Mouse (Mus musculus): ENCODE results near the gene Tex22.

The Tex22 gene

DNA sequence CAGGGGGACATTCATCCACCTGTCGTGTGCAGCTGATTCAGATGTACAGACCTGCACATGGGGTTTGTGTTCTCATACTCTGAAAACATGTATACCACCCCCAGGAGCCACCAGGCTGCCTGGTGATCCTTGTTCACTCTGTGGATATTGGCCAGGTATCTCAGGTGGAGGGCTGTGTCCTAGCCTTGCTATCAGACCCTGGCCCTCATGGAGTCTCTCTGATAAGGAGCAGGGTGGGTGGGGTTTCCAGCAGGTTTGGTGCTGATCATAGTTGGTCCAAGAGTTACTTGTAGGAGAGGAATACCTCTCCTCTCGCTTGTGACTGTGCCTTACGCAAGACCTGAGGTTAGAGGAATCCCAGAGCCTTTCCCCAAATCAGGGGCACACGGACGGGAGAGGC is 14.1 kb upstream of the Tex22 start:
- no peak for DNase-seq (ENCODE audit: low read depth)

DNA sequence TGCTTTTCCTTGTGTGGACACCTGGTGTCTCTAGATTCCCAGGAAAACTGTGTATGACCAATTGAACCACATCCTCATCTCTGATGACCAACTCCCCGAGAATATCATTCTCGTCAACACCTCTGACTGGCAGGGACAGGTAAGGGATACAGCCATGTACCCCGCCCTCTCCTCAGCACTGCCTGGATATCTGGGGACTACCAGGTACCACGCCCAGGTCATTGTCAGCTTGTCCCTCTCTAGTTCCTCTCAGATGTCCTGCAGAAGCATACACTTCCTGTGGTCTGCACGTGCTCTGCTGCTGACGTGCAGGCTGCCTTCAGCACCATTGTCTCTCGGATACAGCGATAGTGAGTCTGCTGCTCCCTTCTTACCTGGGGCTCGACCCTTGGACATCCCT is 12.7 kb upstream of the Tex22 start:
- DNase-seq (ENCODE audit: low read depth), result no peak

GRCm38 (mm10) chr12:113062201-113062600 is 12.1 kb upstream of the Tex22 start:
- no peak for DNase-seq (ENCODE audit: low read depth)

DNA sequence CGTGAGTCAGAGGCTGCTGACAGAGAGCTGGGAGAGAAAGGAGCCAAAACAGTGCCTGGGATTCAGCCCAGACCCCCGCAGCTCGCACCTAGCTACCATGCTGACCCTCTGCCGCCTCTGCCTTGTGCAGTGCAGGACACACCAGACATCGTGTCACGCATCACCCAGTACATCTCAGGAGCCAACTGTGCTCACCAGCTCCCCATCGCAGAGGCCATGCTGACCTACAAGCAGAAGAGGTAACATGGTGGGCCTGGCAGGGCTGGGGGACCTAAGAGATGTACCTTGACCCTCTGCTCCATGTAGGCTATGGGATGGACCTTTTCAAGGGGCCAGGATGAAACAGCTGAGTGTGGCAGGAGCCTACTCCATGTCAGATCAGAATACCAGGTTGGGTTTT is 10.6 kb upstream of the Tex22 start:
- DNase-seq (ENCODE audit: low read depth), result no peak

GRCm38 (mm10) chr12:113068002-113068401 is 6.3 kb upstream of the Tex22 start:
- no peak for DNase-seq (ENCODE audit: low read depth)

DNA sequence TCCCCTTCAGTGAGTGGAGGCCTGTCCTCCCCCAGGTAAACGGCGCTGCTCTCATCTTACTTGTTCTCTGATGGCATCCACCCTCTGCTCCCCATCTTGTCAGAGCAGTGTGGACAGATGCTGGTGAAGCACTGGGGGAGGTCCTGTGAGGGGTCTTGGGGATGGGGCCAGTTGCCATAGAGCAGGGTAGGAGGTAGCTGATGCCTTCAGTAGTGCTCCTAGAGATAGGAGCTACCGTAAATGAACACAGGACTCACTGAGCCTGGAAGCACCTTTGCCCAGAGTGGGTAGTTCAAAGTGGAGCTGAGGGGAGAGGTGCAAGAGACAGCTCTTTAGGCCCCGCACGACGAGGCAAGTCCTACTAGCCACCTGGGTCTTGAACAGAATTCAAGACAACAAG is 4.9 kb upstream of the Tex22 start:
- DNase-seq (ENCODE audit: low read depth), result no peak

- DNase-seq (ENCODE audit: low read depth), result no peak
Measured at GRCm38 (mm10) chr12:113071321-113071720, 3.0 kb upstream of the Tex22 start.

GRCm38 (mm10) chr12:113071827-113072226 is 2.5 kb upstream of the Tex22 start:
- no peak for DNase-seq (ENCODE audit: low read depth)

- DNase-seq (ENCODE audit: low read depth), result peak; percentile 9
Measured at GRCm38 (mm10) chr12:113073420-113074328, 628 bp upstream of the Tex22 start.

DNA sequence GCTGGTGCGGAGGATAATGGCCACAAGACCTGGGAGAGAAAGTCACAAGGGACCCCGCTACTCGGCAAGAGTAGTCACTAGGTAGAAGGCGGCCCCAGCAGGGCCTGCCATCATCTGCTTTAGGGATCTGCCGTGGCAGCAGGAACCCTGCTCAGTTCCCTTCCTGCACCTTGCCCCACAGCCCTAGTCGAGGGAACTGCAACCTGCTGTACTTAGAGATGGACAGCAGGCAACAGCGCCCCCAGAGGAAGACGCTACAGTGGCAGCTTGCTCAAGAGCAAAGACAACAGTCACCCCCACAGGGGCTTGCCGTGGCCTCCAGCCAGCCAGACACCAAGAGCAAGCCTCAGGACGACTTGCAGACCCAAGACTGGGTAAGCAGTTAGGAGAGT is 757 bp downstream of the Tex22 start:
- peak; percentile 79 for DNase-seq (ENCODE audit: low read depth)

DNA sequence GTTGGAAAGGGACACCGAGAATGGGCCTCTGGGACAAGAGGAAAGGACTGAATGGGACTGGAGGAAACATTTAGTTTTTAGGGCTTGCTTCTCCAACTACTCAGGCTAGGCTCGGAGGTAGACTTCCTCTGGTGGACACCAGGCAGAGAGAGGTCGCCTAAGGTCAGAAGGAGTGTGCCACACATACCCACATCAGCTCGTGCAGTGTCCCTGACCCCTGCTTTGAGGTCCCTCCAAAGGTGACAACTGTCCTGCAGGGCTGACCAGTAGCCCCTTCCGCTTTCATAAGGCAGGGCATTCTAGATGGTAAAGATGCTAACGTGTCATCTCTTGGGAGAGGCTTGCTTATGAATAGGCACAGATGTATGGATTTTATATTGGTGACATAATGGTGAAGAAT is 1.2 kb downstream of the Tex22 start:
- no peak for DNase-seq (ENCODE audit: low read depth)

- no peak for DNase-seq (ENCODE audit: low read depth)
Measured at GRCm38 (mm10) chr12:113087276-113087675, 13.0 kb downstream of the Tex22 start.

- no peak for DNase-seq (ENCODE audit: low read depth)
Measured at GRCm38 (mm10) chr12:113088026-113088425, 13.7 kb downstream of the Tex22 start.

GRCm38 (mm10) chr12:113089107-113089506 is 14.8 kb downstream of the Tex22 start:
- no peak for DNase-seq (ENCODE audit: low read depth)

DNA sequence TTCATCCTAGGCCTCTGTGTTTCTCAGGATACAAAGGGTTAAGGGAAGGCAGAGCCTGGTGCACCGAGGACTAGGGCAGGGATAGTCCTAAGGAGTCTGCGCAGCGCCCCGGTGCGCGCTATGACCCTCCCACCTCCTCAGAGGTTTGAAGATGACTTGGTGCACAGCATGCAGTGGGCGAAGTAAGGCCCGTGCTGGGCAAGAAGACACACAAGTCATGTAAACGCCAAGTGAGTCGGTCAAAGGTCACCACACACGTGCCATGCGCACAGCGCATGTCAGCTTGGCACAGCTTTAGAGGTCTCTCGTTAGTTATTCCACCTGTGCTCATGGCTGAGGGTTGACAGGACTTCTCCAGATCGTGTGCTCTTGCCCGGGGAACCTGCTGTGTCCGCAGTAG is 15.8 kb downstream of the Tex22 start:
- DNase-seq (ENCODE audit: low read depth), result no peak

DNA sequence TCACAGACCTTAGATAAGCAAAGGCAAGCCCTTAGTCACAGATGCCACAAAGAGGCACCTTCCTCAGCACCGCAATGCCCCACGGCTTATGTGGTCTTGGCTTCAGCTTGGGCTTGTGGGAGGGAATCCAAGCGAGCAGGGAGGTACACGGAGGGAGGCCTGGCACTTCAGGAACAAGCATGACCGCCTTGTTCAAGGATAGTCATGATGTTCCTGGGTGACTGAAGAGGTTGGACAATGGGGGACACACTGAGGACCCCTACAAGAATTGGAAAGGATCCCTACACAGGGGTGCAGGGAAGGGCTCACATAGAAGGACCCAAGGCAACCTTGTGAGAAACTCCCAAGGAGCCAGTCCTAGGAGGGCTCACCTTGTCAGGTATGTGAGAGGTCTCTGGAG is 22.7 kb downstream of the Tex22 start:
- no peak for DNase-seq (ENCODE audit: low read depth)

GRCm38 (mm10) chr12:113097749-113098281 is 23.5 kb downstream of the Tex22 start, which contains the start of gene Mta1:
TSS of gene Mta1 (plus strand) at chr12:113098278.
- no peak for DNase-seq (ENCODE audit: low read depth)

DNA sequence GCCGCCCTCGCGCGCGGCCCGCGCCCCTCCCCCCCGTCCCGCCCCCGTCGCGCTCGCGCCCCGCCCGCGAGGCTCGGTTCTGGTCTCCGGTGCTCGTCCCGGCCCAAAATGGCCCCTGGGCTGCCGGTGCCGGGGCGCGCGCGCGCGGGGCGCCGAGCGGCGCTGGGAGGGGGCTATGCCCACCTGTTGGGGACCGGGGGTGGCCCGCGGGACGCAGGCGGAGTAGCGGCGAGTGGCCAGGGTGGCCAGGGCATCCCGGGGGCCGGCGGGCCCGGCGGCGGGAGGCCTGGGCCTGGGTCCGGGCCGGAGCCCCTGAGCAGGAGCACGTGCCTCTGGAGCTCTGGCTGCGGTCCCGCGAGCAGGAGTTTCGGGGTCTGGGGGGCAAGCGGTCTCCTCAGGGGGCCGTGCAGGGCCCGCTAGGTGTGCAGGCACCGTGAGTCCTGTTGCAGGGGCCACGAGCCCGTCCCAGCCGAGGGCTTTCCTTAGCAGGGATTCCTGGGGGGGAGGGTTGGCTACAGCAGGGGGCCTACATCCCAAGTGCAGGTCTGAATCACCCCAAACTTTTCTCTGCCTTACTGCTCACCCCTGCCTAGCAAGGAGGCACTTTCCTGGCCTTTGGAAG is 24.3 kb downstream of the Tex22 start:
- DNase-seq (ENCODE audit: low read depth), result no peak

DNA sequence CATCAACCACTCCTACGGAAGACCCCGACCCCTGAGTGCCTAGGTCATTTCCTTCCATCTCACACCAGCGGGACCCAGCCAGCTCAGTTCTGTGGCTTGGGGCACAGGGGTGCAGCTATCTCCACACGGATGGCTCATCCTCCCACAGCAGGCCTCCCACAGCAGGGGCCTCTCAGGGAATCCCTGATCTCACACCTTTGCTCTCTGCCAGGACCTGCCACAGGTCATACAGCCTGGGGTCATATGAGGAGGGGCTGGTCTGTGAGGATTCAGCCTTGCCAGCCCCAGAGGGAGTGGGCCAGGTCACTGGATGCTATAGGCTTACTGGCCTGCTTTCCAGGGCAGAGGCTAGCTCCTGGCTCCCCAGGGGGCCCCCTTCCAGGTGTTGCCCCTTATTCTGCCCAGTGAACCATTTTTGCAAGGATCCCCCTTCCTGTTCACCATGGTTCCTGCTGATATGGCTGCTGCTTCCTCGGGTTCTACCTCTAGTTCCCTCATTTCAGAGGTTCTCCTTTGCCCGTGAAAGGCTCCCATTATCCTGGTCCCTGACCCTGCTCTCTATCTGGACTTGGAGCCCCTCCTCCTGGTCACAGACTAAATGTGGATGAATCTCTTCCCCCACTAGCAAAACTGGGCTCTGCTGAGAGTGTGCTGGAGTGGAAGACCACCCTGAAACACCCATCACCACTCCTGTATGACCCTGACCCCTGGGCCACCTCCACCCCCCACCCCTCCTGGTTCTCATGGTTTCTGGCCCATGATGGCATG is 25.4 kb downstream of the Tex22 start:
- DNase-seq (ENCODE audit: low read depth), result no peak

DNA sequence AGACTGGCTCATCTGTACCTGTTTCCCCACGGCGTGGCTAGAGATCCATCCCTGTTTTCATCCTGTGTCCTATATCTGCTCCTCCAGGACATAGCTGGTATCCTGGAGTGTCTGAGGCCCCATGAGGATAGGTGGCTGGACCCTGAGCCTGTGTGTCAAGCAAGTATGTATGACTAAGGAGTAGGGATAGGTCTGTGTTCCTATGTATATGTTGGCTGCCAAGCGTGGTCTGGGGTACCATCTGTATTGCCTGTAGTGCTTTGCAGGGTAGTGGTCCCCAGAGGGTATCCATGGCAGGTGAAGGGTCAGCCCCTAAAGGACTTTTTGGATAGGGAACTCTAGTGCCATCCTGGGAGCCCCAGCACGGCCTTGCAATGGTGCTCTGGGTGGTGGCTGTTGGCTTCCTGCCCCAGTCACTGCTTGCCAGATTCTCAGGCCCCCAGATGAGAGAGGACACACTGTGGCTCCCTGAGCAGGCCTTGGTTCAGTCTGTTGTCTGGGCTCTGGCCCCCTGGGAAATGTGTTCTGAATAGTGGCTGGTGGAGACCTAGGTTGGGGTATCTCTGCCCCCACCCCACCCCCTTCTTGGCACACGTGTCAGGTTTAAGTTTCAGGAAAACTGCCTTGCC is 26.3 kb downstream of the Tex22 start:
- no peak for DNase-seq (ENCODE audit: low read depth)

DNA sequence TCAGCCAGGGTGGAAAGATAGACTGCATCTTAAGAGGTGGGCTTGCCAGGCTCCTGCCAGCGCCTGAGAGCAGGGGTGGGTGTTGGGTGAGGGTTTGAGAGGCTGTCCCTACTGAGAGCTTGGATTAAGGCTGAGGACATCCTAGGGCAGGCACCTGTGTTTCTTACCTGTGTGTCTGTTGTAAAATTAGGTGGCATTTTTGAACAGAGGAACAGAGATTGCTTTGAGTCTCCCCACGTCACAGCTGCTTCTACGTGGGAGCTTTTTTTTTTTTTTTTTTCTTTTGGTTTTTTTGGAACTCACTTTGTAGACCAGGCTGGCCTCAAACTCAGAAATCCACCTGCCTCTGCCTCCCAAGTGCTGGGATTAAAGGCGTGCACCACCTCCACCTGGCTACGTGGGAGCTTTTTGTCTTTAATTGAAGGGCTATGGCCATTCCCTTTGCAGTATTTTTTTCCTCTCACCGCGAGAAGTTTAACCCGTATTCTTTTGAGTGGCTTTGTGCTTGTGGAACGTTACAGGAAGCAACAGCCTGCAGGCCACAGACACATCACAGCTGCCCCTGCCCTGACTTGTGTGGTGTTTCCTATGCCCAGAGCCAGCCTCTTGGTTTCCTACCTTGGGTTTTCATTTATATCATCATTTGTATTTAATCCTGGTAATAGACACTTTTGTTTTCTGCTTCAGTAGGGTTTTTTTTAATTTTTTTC is 27.1 kb downstream of the Tex22 start:
- DNase-seq (ENCODE audit: low read depth), result no peak
